Mouse (Mus musculus) midbrain, embryonic 12.5 days (tissue): Measurements from ENCODE around the gene Hoxa6. TPM values are rescaled to one million over a fixed set of nuclear protein-coding genes. Genes with fewer than 3 reads are reported as not detected.
A peak's percentile ranks its signal among the peaks of the same experiment; 100 is the strongest.

ENCODE experiments used
- ATAC-seq: fragments of 200-750 bp; cut with Nextera tagmentation; 2 replicates; pipeline ENCODE4 v1.8.0; 2017; ENCODE audit warnings: low read depth, moderate TSS enrichment, moderate library complexity; ENCODE audit not compliant: low FRiP score
- H3K27ac ChIP-seq: fragments of 300-500 bp; sonication (generic); replicated peaks from 2 replicates; pipeline ENCODE4 v1.5.1; 2016; ENCODE audit warnings: mild to moderate bottlenecking
- H3K27me3 ChIP-seq: fragments of 300-500 bp; sonication (generic); 2 replicates; pipeline ENCODE4 v1.6.1; 2016; ENCODE audit warnings: mild to moderate bottlenecking
- H3K36me3 ChIP-seq: fragments of 300-500 bp; sonication (generic); 2 replicates; pipeline ENCODE4 v1.6.1; 2016
- H3K4me1 ChIP-seq: fragments of 300-500 bp; sonication (generic); 2 replicates; pipeline ENCODE4 v1.6.1; 2016
- H3K4me2 ChIP-seq: fragments of 300-500 bp; sonication (generic); replicated peaks from 2 replicates; pipeline ENCODE4 v1.6.1; 2016; ENCODE audit warnings: mild to moderate bottlenecking, moderate library complexity
- H3K4me3 ChIP-seq: fragments of 300-500 bp; sonication (generic); 2 replicates; pipeline ENCODE4 v1.5.1; 2016; ENCODE audit warnings: mild to moderate bottlenecking
- H3K9ac ChIP-seq: fragments of 300-500 bp; sonication (generic); replicated peaks from 2 replicates; pipeline ENCODE4 v1.6.1; 2016; ENCODE audit warnings: mild to moderate bottlenecking, moderate library complexity
- H3K9me3 ChIP-seq: fragments of 300-500 bp; sonication (generic); 2 replicates; pipeline ENCODE4 v1.6.1; 2016; ENCODE audit warnings: mild to moderate bottlenecking
- WGBS: fragments of 180-500 bp; shearing (Covaris S2); methylation state at CpG from one replicate; pipeline ENCODE4 v1.1.7; 2016; 5-methylcytosine and 5-hydroxymethylcytosine counted together
- polyA plus RNA-seq: library from polyadenylated mRNA; unstranded; fragments of >200 nt; fragmentation: Nextera tagmentation; extraction: Ambion mirVana; gene quantifications from 2 replicates; pipeline ENCODE4 v1.2.1, GENCODE M21; 2016

Hoxa6 gene
- polyA plus RNA-seq, 1 experiment from 2014 or later, result not detected

GRCm38 (mm10) chr6:52231885-52232567, 23.5 kb upstream of the Hoxa6 start:
- no peaks in the 10 kb centered on the region for H3K9me3 ChIP-seq
- H3K4me2 ChIP-seq, result no peak overlapping the region
- no peaks in the 10 kb centered on the region for H3K4me1 ChIP-seq
- H3K9ac ChIP-seq, result no peak overlapping the region
- H3K36me3 ChIP-seq, result no peaks in the 10 kb centered on the region
- ATAC-seq, result no peak
- no peak overlapping the region for H3K27ac ChIP-seq
- WGBS, result 2% methylated on average over 18 of the region's 18 CpGs
- H3K27me3 ChIP-seq, result peaks cover 94% of the 10 kb centered on the region
- no peak overlapping the region for H3K4me3 ChIP-seq

DNA sequence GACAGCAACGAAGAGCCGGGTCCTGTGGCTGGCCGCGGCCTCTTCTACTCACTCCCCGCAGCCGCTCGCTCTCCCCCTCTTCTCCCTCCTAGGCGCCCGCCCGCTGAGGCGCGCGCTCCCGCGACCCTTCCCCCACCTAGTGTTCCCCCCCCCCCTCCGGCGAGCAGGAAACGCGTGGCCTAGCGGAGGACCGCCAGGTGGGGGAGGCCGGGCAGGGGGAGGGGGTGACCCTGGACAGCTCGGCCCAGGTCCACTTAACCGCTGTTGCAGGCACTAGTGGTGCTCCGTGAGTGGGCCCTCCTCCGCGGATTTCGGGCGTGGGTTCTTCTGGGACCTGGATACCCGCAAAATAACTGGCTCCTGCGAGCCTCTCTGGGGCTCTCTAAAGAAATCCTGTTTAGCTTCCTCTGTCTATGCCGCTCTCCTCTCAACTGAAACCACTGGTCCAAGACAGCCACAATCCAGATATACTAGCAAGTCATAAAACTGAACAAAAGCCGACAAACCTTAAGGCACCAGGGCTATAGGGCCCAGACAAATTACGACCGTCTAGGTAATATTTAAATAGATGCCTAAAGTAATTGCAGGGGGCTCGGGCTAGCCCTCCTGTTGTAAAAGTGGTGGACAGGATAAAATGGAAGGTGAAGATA, 22.1 kb upstream of the Hoxa6 start, which contains the start of gene Hoxa9:
Gene Hoxa9 (minus strand): TSS at position 574 of the 650 bp plus-strand sequence.
- Histone ChIP-seq H3K9me3 (no peaks in the 10 kb centered on the region), H3K9ac (no peak within 1 kb of the TSS), H3K36me3 (no peaks in the 10 kb centered on the region), H3K27me3 (peaks cover 94% of the 10 kb centered on the region), H3K4me3 (no peak within 1 kb of the TSS), H3K4me1 (no peaks in the 10 kb centered on the region), H3K4me2 (no peak within 1 kb of the TSS), H3K27ac (no peak within 1 kb of the TSS)
- no peak for ATAC-seq
- 2% methylated on average over 20 of the region's 36 CpGs for WGBS

DNA sequence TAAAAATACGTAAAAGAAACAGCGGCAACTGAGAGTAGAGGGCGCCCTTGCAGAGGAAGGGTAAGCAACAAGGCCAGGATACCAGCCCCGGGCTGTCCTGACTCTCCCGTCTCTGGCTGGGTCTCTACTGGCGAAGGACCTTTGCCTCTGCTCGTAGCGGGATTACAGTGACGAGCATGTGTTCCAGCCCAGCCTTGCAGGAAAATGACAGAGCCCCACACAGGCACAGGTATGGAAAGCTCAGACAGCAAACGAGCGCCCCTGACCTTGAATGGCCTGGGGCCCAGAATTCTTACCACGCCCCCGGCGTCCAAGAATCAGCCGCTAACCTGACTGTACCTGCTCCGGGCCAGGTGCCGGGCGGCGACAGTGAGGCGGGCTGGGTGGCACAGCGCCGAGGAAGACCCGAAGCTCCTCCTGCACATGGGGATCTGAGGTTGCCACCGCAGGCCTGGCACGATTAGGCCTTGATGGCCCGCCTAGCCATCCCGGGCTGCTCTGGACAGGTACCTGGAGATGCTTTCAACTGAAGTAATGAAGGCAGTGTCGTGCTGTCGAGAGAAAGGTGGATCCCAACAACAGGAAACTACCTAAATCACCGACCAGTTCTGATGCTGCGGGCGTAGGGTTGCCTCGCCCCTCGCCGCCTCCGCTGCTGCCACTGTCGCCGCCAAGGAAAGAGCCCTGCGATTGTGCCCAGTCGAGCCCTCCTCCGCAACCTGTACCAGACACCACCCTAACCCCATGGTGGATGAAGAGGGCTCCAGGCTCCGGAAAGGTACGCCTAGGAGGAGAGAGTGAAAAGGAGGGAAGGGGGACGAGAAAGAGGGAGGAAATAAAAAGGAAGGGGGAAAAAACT, 21.3 kb upstream of the Hoxa6 start:
- Histone ChIP-seq H3K4me1 (no peaks in the 10 kb centered on the region), H3K27me3 (peaks cover 94% of the 10 kb centered on the region), H3K36me3 (no peaks in the 10 kb centered on the region), H3K27ac (no peak overlapping the region), H3K4me2 (no peak overlapping the region), H3K9ac (no peak overlapping the region), H3K4me3 (no peak overlapping the region), H3K9me3 (no peaks in the 10 kb centered on the region)
- WGBS, result 3% methylated on average over 43 of the region's 44 CpGs
- ATAC-seq, result no peak

- H3K4me2 ChIP-seq, result no peak overlapping the region
- ATAC-seq, result no peak
- H3K4me3 ChIP-seq, result no peak overlapping the region
- no peak overlapping the region for H3K9ac ChIP-seq
- 1% methylated on average over 38 of the region's 38 CpGs for WGBS
- no peaks in the 10 kb centered on the region for H3K4me1 ChIP-seq
- peaks cover 94% of the 10 kb centered on the region for H3K27me3 ChIP-seq
- H3K36me3 ChIP-seq, result no peaks in the 10 kb centered on the region
- no peaks in the 10 kb centered on the region for H3K9me3 ChIP-seq
- H3K27ac ChIP-seq, result no peak overlapping the region
These were observed 20.2 kb upstream of the Hoxa6 start for GRCm38 (mm10) chr6:52228475-52229465.

DNA sequence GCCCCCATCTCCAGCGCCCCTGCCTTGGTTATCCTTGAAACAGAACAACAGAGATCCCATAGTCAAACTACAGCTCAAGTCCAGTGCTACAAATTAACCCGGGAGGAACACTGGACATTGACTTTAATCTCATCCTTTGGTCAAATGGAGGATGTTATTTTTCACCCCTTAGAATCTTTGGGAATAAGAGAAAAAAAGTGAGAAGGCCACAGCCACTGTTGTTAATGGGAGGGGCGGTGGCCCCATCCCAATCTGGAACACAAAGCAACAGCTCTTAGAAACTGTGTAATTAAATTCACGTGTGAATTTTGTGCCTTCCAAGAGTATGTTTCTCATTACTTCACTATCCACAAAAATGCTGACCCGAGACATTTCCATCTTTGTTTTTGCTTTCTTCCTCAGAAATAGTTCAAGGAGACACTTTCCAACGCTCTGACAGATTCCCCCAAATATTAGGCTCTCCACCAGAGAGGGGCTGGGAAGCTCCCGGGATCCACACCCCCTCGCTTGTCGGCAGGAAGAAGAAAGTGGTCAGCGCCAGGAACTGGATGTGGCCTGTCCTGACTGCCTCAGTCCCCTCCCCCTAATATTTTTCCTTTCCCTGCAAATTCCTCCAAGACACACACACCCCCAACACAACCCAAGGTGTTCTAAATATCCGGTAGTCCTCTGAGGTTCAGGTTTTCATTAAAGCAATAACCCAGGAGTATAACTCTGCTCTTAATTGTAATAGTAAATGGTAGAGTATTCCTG, 19.1 kb upstream of the Hoxa6 start:
- Histone ChIP-seq H3K36me3 (no peaks in the 10 kb centered on the region), H3K27me3 (peaks cover 94% of the 10 kb centered on the region), H3K4me2 (no peak overlapping the region), H3K9me3 (no peaks in the 10 kb centered on the region), H3K4me3 (no peak overlapping the region), H3K27ac (no peak overlapping the region), H3K4me1 (no peaks in the 10 kb centered on the region), H3K9ac (no peak overlapping the region)
- WGBS, result 2% methylated on average over 11 of the region's 11 CpGs
- ATAC-seq, result no peak

DNA sequence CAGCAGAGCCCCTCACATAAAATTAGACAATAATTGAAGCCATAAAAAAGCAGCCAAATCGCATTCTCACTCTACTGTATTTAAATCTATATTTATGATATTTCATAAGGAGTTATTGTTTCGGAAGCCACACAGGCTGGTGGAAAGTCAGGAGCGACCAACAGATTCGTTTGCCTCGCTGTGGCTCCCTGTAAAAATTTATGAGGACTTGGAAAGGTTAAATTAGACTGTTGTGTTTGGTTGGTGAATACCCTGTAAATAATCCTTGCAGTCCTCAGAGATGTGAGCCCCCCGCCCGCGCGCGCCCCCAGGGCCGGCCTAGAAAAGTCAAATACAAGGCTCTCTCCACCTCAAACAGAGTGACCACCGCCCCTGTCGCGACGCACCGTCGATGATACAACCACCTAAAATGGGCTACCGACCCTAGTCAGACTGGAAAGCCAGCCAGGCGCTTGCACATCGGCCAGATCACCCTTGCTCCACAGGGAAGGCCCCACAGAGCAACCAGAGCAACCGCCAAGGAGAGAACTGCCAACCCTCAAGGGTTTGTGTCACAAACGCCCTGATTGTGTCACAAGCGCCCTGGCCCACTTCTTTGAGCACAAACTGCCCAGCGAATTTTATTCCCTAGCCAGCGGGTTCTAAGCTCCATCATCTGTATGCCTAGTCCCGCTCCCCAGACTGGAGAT, 18.2 kb upstream of the Hoxa6 start:
- no peak overlapping the region for H3K4me2 ChIP-seq

DNA sequence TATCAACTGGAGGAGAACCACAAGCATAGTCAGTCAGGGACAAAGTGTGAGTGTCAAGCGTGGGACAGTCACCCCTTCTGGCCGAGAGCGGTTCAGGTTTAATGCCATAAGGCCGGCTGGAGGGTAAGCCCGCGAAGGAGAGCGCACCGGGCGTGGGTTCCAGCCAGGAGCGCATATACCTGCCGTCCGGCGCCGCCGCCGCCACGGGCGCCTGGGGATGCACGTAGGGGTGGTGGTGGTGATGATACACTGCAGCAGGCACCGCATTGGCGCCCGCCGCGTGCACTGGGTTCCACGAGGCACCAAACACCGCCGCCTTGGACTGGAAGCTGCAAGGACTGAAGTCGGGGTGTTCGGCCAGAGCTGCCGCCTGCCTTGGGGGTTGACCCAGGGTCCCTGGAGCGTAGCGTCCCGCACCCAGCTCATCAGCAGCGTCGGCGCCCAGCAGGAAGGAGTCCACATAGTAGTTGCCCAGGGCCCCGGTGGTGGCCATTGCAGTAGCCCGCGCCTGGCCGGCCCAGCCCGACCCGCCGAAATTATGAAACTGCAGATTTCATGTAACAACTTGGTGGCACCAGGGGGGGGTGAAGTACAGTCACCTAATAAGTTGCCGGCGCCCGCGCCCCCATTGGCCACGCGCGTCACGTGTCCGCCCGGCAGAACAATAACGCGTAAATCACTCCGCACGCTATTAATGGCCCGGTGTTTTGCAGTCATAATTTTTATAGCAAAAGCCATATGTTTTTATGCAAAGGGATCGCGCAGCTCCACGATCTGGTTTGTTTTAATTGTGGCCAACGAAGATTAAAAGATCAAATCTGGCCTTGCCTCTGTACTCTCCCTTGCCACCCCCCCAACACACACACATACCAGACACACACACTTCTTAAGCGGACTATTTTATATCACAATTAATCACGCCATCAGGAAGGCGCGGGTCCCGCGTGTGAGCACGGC, 17.4 kb upstream of the Hoxa6 start:
- 3% methylated on average over 68 of the region's 69 CpGs for WGBS
- ATAC-seq, result no peak

More for the DNA sequence above, 18.2 kb upstream of the Hoxa6 start:
- H3K9me3 ChIP-seq, result no peaks in the 10 kb centered on the region
- ATAC-seq, result no peak
- H3K27ac ChIP-seq, result no peak overlapping the region
- no peaks in the 10 kb centered on the region for H3K36me3 ChIP-seq
- no peak overlapping the region for H3K4me3 ChIP-seq
- no peak overlapping the region for H3K9ac ChIP-seq
- H3K4me1 ChIP-seq, result no peaks in the 10 kb centered on the region
- WGBS, result 4% methylated on average over 26 of the region's 26 CpGs
- peaks cover 94% of the 10 kb centered on the region for H3K27me3 ChIP-seq

DNA sequence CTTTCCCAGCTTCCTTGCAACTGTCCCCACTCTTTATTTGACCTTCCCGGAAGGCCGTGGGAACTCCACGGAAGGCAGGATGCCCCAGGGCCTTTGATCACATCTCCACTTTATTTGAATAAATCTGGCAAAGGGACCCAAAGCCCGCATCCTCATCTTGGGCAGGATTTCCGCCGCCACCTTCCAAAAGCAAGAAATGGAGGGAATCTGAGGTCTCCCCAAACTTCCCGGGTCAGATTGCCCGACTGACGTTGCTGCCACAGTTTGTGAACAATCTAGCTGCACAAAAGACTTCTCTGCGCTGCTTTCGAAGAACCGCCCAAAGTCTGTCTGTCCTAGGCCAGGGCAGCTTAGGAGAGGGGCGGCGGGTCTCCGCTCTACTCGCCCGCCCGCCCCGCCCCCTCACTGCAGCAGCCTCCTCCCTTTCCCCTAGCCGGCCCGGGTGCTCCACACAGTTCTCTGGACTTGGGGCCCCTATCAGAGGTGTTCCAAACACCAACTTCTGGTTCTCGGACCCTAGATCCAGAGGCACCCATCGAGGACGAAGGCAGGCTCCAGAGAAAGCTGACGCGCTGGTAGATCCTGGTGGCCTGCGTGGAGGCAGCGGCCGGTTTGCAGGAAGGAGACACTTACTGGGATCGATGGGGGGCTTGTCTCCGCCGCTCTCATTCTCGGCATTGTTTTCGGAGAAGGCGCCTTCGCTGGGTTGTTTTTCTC, 16.5 kb upstream of the Hoxa6 start:
- WGBS, result 2% methylated on average over 36 of the region's 36 CpGs
- Histone ChIP-seq H3K27me3 (peaks cover 98% of the 10 kb centered on the region), H3K9me3 (no peaks in the 10 kb centered on the region), H3K4me3 (no peak overlapping the region), H3K4me1 (peaks cover 4% of the 10 kb centered on the region), H3K27ac (no peak overlapping the region), H3K9ac (no peak overlapping the region), H3K36me3 (no peaks in the 10 kb centered on the region), H3K4me2 (no peak overlapping the region)
- ATAC-seq, result no peak

More for the DNA sequence above, 17.4 kb upstream of the Hoxa6 start:
- 0 out of 2 replicates have a peak overlapping the region, but pooled peaks have one; percentile 10 for H3K4me3 ChIP-seq
- peaks cover 98% of the 10 kb centered on the region for H3K27me3 ChIP-seq
- H3K9ac ChIP-seq, result no peak overlapping the region
- no peaks in the 10 kb centered on the region for H3K36me3 ChIP-seq
- peaks cover 4% of the 10 kb centered on the region for H3K4me1 ChIP-seq
- H3K9me3 ChIP-seq, result no peaks in the 10 kb centered on the region
- no peak overlapping the region for H3K27ac ChIP-seq
- H3K4me2 ChIP-seq, result no peak overlapping the region

DNA sequence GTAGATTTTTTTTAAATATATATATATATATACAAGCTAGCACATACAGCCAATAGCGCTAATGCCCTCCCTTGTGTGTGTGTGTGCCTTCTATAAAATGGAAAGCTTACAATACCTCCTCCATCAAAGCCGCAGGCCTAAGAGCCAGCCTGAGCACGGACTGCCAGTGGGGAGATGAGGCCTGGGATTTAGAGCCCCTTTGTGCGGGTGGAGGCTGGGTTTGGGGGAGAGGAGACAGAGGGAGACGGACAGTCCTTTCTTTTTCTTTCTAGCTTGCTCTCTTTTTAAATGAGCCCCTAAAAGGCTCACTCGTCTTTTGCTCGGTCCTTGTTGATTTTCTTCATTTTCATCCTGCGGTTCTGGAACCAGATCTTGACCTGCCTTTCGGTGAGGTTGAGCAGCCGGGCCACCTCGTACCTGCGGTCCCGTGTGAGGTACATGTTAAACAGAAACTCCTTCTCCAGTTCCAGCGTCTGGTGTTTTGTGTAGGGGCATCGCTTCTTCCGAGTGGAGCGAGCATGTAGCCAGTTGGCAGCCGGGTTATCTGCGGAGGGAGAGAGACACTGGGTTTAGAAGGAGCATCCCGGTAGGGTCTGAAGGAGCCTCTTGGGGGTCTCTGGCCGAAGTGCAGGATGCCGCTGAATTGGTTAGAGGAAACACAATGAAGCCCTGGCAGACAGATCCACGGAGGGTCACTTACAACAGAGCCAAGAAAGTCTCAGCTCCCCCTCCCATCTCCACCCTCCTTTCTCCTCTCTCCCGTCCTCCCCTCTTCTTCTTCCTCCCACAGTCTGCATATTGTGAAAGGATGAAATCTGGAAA, 15.6 kb upstream of the Hoxa6 start:
- no peak overlapping the region for H3K9ac ChIP-seq

More for the DNA sequence above, 15.6 kb upstream of the Hoxa6 start:
- Histone ChIP-seq H3K27ac (no peak overlapping the region), H3K4me1 (peaks cover 4% of the 10 kb centered on the region), H3K4me3 (no peak overlapping the region), H3K9me3 (no peaks in the 10 kb centered on the region), H3K4me2 (no peak overlapping the region), H3K27me3 (peaks cover 98% of the 10 kb centered on the region), H3K36me3 (no peaks in the 10 kb centered on the region)
- WGBS, result 2% methylated on average over 24 of the region's 24 CpGs
- ATAC-seq, result no peak
